Mouse (Mus musculus) right cerebral cortex, postnatal 36 days (tissue): Measurements from ENCODE around the gene Ano1.

ENCODE experiments used
- DNase-seq, 2 experiments: peaks; one replicate each; pipeline ENCODE4 v3.0.0; 2022; ENCODE audit warnings: low spot score in 2 of 2, mixed read lengths in 1 of 2

Ano1 gene

GRCm38 (mm10) chr7:144583619-144584018 lies 168.2 kb downstream of the Ano1 start:
- DNase-seq = no peak

DNA sequence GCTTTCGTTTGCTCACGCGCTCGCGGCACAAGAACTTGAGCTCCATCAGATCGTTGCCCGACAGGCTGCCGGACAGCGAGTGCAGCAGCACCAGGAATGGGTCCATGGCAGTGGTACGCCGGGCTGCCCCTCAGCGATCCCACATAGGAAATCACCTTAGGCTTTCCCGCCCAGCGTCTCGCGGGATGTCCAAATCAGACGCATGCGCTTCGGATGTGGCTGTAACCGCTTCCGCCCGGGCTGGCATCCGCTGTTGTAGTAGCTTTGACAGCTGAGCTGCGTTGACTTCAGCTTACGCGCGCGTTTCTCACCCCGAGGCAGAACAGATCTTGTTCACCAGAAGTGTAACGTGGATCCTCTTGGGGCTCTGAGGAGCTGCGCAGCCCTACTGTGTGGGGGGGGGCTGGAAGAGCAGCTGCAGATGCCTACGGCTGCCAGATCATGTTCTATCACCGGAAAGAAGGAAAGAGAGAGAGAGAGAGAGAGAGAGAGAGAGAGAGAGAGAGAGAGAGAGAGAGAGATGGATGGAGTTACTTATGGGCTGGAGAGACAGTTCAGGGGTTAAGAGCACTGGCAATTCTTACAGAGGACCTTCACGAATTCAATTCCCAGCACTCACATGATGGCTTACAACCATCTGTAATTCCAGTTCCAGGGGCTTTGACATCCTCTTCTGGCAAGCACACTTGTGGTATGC lies 169.3 kb downstream of the Ano1 start, which contains the start of gene Fadd:
Gene Fadd, minus strand, starts transcription at position 180 of the 697 bp plus-strand sequence.
- DNase-seq = peak; percentile 89 to 91

DNA sequence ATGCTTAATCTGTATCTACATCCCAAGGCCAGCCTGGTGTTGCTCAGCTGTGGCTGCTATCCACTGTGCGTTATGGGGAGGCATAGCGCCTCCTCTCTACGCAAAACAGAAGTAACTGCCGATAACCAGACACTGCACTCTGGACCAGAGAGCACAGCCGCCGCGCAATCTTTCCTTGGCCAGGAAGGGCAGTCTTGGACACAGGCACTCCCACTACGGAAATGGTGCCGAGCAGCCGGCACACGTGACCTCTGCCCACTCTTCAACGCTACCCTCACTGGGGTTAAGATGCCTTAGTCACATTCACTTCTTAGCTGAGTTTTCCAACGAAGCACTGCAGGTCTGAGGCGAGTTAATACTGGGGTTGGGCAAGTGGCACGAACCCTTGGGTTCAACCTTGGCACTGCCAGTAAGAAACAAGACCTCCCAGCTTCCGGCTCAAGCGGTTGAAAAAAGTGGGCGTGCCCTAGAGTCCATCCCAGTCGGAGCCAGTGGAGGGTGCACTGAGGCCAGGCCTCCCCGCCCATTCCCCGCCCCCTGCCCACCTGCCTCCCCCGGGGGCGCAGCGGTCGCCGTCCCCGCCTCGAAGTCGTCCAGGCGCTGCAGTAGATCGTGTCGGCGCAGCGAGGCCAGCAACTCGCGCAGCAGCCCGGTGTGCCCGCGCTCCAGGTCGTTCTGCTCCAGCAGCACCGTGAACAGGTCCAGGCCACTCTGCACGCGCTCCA lies 170.1 kb downstream of the Ano1 start:
- peak; percentile 34 to 45 for DNase-seq

DNA sequence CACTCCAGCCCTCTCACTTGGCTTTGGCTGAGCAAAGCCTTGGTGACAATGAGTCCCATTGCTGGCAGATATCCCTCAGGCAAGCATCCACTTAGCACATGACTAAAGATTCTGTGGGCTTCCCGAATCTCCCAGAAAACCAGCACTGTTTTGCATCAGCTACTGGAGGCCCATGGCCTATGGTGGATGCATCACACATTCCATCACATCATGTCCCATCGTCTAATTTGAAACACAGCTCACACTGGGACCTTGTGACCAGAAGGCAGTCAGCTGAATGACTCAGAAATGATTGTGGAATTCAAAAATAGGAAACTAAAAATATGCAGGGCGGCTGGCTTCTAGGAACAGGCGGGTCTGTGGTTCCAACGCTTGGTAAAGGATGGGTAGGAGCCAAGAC lies 173.9 kb downstream of the Ano1 start:
- peak; percentile 16 to 25 for DNase-seq

DNA sequence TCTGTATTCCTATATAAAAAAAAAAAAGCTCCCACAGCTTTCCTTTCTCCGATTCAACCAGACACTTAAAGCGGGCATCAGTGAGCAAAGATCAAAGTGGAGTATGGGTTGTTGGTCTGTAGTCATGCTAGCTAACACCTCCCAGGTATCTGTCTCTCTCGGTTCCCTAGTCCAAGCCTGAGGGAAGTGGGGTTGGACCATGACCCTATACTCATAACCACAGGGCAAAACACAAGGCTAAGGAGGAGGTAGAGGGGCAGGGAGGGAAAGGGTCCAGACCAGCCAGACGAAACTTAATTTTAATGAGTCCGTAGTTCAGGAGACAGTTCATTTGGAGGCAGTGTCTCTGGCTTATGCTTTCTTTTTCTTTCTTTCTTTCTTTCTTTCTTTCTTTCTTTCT lies 179.5 kb downstream of the Ano1 start:
- DNase-seq = no peak

DNA sequence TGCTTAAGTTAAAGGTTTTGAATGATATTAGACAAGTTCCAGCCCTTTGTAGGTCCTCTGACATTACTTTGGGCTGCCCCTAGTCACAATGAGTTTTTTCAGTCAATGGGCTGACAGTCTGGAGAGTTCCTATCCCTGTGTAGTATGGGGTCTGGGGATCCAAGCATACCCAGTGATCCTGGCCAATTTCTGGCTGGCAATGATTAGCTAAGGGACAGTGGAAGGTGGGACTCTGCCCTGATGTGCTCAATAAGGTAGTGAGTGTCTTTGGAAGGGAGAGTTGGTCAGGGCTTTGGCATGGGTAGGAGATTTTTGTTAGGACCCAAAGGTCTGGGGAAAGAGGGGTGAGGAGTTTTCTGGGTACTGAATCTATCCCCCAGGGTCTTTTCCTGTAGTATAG lies 180.2 kb downstream of the Ano1 start:
- no peak for DNase-seq

GRCm38 (mm10) chr7:144569428-144569827 lies 182.3 kb downstream of the Ano1 start:
- no peak for DNase-seq

DNA sequence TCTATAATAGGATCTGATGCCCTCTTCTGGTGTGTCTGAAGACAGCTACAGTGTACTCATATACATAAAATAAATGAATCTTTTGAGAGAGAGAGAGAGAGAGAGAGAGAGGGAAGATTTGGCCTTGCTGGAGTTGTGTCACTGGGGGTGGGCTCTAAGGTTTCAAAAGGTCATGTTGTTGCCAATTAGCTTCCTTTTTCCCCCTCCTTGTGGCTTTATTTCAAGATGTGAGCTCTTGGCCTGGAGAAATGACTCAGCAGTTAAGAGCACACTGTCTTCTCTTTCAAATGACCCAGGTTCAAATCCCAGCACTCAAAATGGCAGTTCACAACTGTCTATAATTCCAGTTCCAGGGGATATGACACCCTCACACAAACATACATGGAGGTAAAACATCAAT lies 183.7 kb downstream of the Ano1 start:
- DNase-seq = no peak

DNA sequence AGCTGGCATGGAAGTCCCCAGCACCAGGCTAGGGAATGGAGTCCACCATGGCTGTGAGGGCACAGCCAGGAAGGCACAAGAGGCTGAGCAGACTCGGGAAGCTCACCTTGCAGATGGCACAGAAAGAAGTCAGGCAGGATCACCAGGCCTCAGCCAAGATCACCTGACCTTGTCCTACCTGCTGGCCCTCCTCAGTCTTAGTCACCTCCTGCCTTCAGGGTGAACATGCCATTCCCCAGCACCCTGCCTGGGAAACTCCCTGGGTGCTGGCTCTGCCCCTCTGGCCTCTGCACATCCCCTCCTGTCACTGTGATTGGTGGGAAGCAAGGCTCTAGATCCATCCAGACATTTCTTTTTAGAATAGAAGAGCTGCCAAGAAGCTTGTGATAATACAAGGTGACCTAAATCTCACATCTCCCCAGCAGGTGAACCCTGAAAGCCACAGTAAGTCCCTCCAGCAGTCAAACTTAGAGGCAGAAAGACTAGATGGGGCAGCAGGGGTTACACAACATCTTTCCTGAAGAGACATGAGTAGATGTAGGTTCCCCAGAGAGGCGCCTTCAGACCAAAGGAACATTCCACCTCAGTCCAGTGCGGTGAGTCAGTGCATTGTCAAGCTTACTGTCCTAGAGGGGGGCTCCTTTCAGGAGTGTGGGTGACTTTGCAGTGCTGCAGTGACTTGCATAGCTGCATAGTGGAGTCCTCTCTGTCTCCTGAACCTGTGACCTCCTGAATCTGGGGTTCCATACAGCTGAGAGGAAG lies 184.7 kb downstream of the Ano1 start:
- no peak for DNase-seq

GRCm38 (mm10) chr7:144563456-144564155 lies 188.2 kb downstream of the Ano1 start:
- DNase-seq = no peak

GRCm38 (mm10) chr7:144562016-144562415 lies 189.8 kb downstream of the Ano1 start:
- DNase-seq = no peak

DNA sequence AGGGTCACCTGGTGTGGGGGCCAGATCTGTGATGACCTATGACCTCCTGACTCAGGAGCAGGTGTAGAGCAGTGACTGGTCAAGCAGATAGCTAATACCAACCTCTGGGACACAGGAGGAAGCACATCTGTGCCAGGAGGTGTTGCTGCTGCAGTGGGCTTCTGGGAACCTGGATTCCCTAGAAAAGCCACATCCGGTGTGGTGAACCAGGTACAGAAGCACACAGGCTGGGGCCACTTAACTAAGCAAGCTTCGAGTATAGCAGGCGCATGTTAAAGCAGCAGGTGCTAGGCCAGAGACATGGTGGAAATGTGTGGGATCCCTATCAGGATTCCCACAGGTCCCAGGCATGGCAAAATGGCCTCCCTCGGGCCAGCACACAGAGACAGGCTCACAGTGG lies 191.2 kb downstream of the Ano1 start:
- DNase-seq = no peak

DNA sequence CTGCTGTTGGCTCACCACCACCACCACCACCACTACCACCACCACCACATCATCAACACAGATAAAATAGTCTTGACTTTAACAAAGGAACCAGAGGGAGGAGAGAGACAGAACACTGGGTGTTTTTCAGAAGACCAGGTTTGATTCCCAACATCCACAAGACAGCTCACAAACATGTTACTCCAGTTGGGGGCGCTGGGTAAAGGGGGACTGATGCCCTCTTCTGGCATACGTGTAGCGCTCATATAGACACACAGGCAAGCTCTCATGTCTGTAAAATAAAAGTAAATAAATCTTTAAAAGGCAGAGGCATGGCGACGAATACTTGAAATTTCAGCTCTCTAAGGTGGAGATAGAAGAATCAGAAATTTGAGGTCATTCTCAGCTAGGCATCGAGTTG lies 193.2 kb downstream of the Ano1 start:
- DNase-seq = no peak

DNA sequence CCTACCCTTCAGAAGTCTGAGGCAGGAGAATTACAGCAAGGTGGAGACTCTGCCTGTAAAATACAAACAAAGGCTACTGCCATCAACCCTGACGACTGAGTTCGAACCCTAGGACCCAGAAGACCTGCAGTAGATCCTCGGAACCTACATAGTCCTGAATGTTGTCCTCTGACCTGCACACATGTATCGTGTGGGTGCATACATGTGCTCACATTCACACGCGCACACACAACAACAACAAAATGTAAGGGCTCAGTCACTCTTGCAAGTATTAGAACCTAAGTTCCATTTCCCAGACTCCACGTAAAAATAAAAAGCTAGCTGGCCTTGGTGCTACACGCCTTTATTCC lies 197.7 kb downstream of the Ano1 start:
- DNase-seq = no peak

GRCm38 (mm10) chr7:144553237-144554122 lies 198.3 kb downstream of the Ano1 start, which contains the start of gene Ppfia1:
Gene Ppfia1, minus strand, starts transcription at chr7:144553729.
- DNase-seq = peak; percentile 96 to 97

GRCm38 (mm10) chr7:144552274-144552673 lies 199.5 kb downstream of the Ano1 start:
- DNase-seq = no peak

- DNase-seq = no peak
Observed at GRCm38 (mm10) chr7:144550811-144551210, 201.0 kb downstream of the Ano1 start.

GRCm38 (mm10) chr7:144549904-144550566 lies 201.7 kb downstream of the Ano1 start:
- no peak for DNase-seq

GRCm38 (mm10) chr7:144545231-144545630 lies 206.5 kb downstream of the Ano1 start:
- no peak for DNase-seq

GRCm38 (mm10) chr7:144541351-144541750 lies 210.4 kb downstream of the Ano1 start:
- DNase-seq = no peak
